Mouse (Mus musculus) embryonic fibroblast, embryonic 13.5 days (primary cell): ENCODE measurements around the gene Psmb6.

Experiments
- CTCF ChIP-seq: IDR thresholded peaks from 2 replicates; pipeline ENCODE4 v1.5.1; 2011; ENCODE audit warnings: mild to moderate bottlenecking, control low read depth, low read length, moderate library complexity, borderline replicate concordance; ENCODE audit not compliant: insufficient read depth
- POLR2A ChIP-seq: IDR thresholded peaks from 2 replicates; pipeline ENCODE4 v1.6.1; 2011; ENCODE audit warnings: low read depth, mild to moderate bottlenecking, control low read depth, low read length, moderate library complexity

GRCm38 (mm10) chr11:70514288-70514687 lies 10.9 kb upstream of the Psmb6 start, which contains the start of gene Vmo1:
- no peak for TF ChIP-seq POLR2A
- no peak for TF ChIP-seq CTCF
